Mouse (Mus musculus) cerebellum, postnatal 36 days (tissue): ENCODE measurements around the gene Rmi1.
"Not testable (repeated sequence)": the region's sequence is repeated elsewhere in the genome, so short reads cannot be mapped to it uniquely, and the experiment has no call there.

Experiments used
- DNase-seq, 2 experiments: peaks; one replicate each; pipeline ENCODE4 v3.0.0; 2021 to 2022; ENCODE audit warnings: mixed read lengths in 2 of 2

Gene Rmi1

GRCm38 (mm10) chr13:58402003-58402743 is at the start of gene Rmi1:
Gene Rmi1 (plus strand): TSS chr13:58402248.
- DNase-seq = peak; percentile 98 to 99

GRCm38 (mm10) chr13:58352996-58353395 is 49.1 kb upstream of the Rmi1 start:
- DNase-seq = no peak

- peak; percentile 50 to 70 for DNase-seq
Measured at GRCm38 (mm10) chr13:58358629-58359303, 43.3 kb upstream of the Rmi1 start, which contains the start of gene Kif27. Gene Kif27 (minus strand): TSS chr13:58359122.

GRCm38 (mm10) chr13:58359304-58359653 is 42.8 kb upstream of the Rmi1 start:
- no peak for DNase-seq

GRCm38 (mm10) chr13:58364353-58365175 is 37.5 kb upstream of the Rmi1 start:
- no peak for DNase-seq

- not testable (repeated sequence) for DNase-seq
Measured at GRCm38 (mm10) chr13:58365179-58365578, 36.9 kb upstream of the Rmi1 start.

GRCm38 (mm10) chr13:58366373-58366772 is 35.7 kb upstream of the Rmi1 start:
- no peak for DNase-seq

- no peak for DNase-seq
Measured at GRCm38 (mm10) chr13:58367641-58368040, 34.4 kb upstream of the Rmi1 start.

GRCm38 (mm10) chr13:58368835-58369234 is 33.2 kb upstream of the Rmi1 start:
- no peak for DNase-seq

GRCm38 (mm10) chr13:58372278-58373152 is 29.5 kb upstream of the Rmi1 start:
- DNase-seq = no peak

GRCm38 (mm10) chr13:58373153-58373470 is 28.9 kb upstream of the Rmi1 start:
- DNase-seq = no peak

- DNase-seq = no peak
Measured at GRCm38 (mm10) chr13:58384371-58384770, 17.7 kb upstream of the Rmi1 start.

GRCm38 (mm10) chr13:58384779-58385546 is 17.1 kb upstream of the Rmi1 start, which contains the start of gene 2210016F16Rik:
Gene 2210016F16Rik (minus strand): TSS chr13:58385225.
- peak; percentile 44 to 47 for DNase-seq

GRCm38 (mm10) chr13:58385547-58385920 is 16.5 kb upstream of the Rmi1 start:
- no peak for DNase-seq

- peak; percentile 60 to 64 for DNase-seq
Measured at GRCm38 (mm10) chr13:58387948-58388347, 14.1 kb upstream of the Rmi1 start.

GRCm38 (mm10) chr13:58388379-58388778 is 13.7 kb upstream of the Rmi1 start:
- DNase-seq = no peak

GRCm38 (mm10) chr13:58389324-58389951 is 12.6 kb upstream of the Rmi1 start:
- no peak for DNase-seq

GRCm38 (mm10) chr13:58394392-58394791 is 7.7 kb upstream of the Rmi1 start:
- DNase-seq = not testable (repeated sequence)

GRCm38 (mm10) chr13:58397651-58398050 is 4.4 kb upstream of the Rmi1 start:
- DNase-seq = no peak

GRCm38 (mm10) chr13:58400576-58400975 is 1.5 kb upstream of the Rmi1 start:
- no peak for DNase-seq
